In the genomic region with DNA sequence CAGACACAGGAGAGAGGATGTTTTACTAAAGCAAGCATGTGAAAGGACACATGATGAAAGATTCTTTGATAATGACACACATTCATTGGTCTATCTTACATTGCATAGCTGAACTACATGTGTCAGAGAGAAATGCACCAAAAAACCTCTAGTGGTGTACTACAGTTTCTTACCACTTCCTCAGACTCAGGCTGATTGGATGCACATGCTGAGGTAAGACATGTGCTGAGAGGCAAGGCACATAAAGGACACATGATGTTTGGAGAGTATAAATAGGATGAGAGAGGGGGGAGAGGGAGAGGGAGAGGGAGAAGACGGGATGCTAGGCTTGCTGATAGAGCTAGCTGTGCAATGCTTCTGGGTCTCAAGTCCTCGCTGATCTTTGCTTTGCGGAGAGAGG, we compare ENCODE assay signal across 21 mouse cellular contexts.
A peak's percentile ranks its signal among the peaks of the same experiment; 100 is the strongest.
DNase-seq lines count a peak whose midpoint lies in the region; ATAC-seq and TF ChIP-seq lines count a peak whose summit lies in the region.
"Had no signal": no experiment of that assay in that cellular context is flagged by ENCODE, and none has a peak within 500 bp of the region (broad histone marks: within the 10 kb centered on the region; RNA-seq: fewer than 3 reads in every experiment).

No protein-coding gene starts in this region.

- DNase-seq in CD4-positive, CD25-positive, alpha-beta regulatory T cell, adult 2 months (ENCODE audit: low read depth, low spot score): peak; percentile 8
- peak; percentile 13 for DNase-seq in lung, embryonic 14.5 days
- DNase-seq in lung, postnatal 14 days: no peak
- peak; percentile 17 for DNase-seq in CH12.LX (ENCODE audit: extremely low read depth)
- no peak for DNase-seq in gastrocnemius, postnatal 25 days
- no peak for DNase-seq in left cerebral cortex, adult 8-10 months (ENCODE audit: low spot score in 2 of 2)
- DNase-seq: adrenal gland, adult 2 months; cerebellum, adult 9-10 months; gastrocnemius, postnatal 10 days; heart, adult 18-20 months; heart, postnatal 36 days; kidney, adult 11 months; lung, adult 18-20 months; right cerebral cortex, adult 18-20 months; thymus, postnatal 14 days had no signal

- no peaks in the 10 kb centered on the region for H3K9me3 ChIP-seq in lung, embryonic 14.5 days (ENCODE audit: low read depth, low read length)
- H3K9me3 ChIP-seq in CH12.LX (replicated peaks; ENCODE audit: low read length): peaks cover under 1% of the 10 kb centered on the region
- H3K9me3 ChIP-seq: embryonic facial prominence, embryonic 15.5 days; hindbrain, embryonic 15.5 days had no signal

- no peak for TF ChIP-seq POLR2A in CH12.LX (IDR thresholded peaks at IDR 0.05; ENCODE audit: low read depth, low read length)

- in situ Hi-C loops in CH12.LX (cut with MboI; ENCODE audit: low pct_ligation_motif_present, low pct_unique_long_range_greater_than_20kb, low sequenced_read_pairs): no loop called here

- 76% methylated on average over 3 of the region's 3 CpGs for WGBS in lung, embryonic 14.5 days

- TF ChIP-seq RAD21 in CH12.LX (IDR thresholded peaks at IDR 0.05; ENCODE audit: low read depth, low read length): no peak

- no peaks in the 10 kb centered on the region for H3K27me3 ChIP-seq in lung, embryonic 14.5 days (ENCODE audit: insufficient read depth, low read length)
- H3K27me3 ChIP-seq in CH12.LX (replicated peaks): no peaks in the 10 kb centered on the region
- H3K27me3 ChIP-seq: embryonic facial prominence, embryonic 15.5 days; hindbrain, embryonic 15.5 days had no signal

- no peak overlapping the region for H3K9ac ChIP-seq in lung, embryonic 14.5 days
- no peak overlapping the region for H3K9ac ChIP-seq in CH12.LX (ENCODE audit: insufficient read depth, low read depth)
- H3K9ac ChIP-seq: embryonic facial prominence, embryonic 15.5 days; hindbrain, embryonic 15.5 days had no signal

- no peak for TF ChIP-seq CTCF in lung, embryonic 14.5 days (IDR thresholded peaks at IDR 0.05; ENCODE audit: low read depth)
- no peak for TF ChIP-seq CTCF in CH12.LX (conservative IDR thresholded peaks at IDR 0.05 in 1 of 2, IDR thresholded peaks at IDR 0.05 in 1 of 2; ENCODE audit: low read depth in 2 of 2, low read length in 2 of 2)

- H3K4me1 ChIP-seq in lung, embryonic 14.5 days (ENCODE audit: insufficient read depth): no peaks in the 10 kb centered on the region
- peaks cover 0 to 32% of the 10 kb centered on the region in 2 experiments; a peak in 2 of 4 replicates for H3K4me1 ChIP-seq in CH12.LX (ENCODE audit: control insufficient read depth in 1 of 2, insufficient read depth in 2 of 2)
- H3K4me1 ChIP-seq: embryonic facial prominence, embryonic 15.5 days; hindbrain, embryonic 15.5 days had no signal

- H3K79me2 ChIP-seq in CH12.LX (replicated peaks; ENCODE audit: control insufficient read depth, extremely low read depth, insufficient read depth, poor library complexity, severe bottlenecking): no peaks in the 10 kb centered on the region

- no peak overlapping the region for H3K27ac ChIP-seq in lung, embryonic 14.5 days (ENCODE audit: low read depth)
- H3K27ac ChIP-seq in CH12.LX (ENCODE audit: insufficient read depth, low read depth): no peak overlapping the region
- H3K27ac ChIP-seq: embryonic facial prominence, embryonic 15.5 days; hindbrain, embryonic 15.5 days; macrophage had no signal

- dilution Hi-C loops in CH12.LX (cut with MboI; ENCODE audit: extremely low pct_ligation_motif_present, extremely low pct_unique_long_range_greater_than_20kb, low sequenced_read_pairs): no loop called here

- no peak for ATAC-seq in CD4-positive, CD25-positive, alpha-beta regulatory T cell, adult 4 months
- ATAC-seq in lung, embryonic 14.5 days (ENCODE audit: insufficient read depth): no peak
- peak; percentile 56; the same call in 1 of the 2 replicates for ATAC-seq in megakaryocyte progenitor cell, adult 5-6 weeks (replicated peaks; ENCODE audit: poor library complexity)
- ATAC-seq: midbrain, embryonic 16.5 days had no signal

- H3K4me2 ChIP-seq in lung, embryonic 14.5 days: no peak overlapping the region
- H3K4me2 ChIP-seq in CH12.LX (ENCODE audit: insufficient read depth, low read depth, poor library complexity, severe bottlenecking): no peak overlapping the region
- H3K4me2 ChIP-seq: embryonic facial prominence, embryonic 15.5 days; hindbrain, embryonic 15.5 days had no signal

- no peak overlapping the region for H3K4me3 ChIP-seq in lung, embryonic 14.5 days (ENCODE audit: low read depth, low read length)
- H3K4me3 ChIP-seq in CH12.LX (replicated peaks in 1 of 3; ENCODE audit: low read depth in 2 of 3, low read length in 2 of 3, poor library complexity in 1 of 3): no peak overlapping the region
- H3K4me3 ChIP-seq: embryonic facial prominence, embryonic 15.5 days; hindbrain, embryonic 15.5 days had no signal

- no peak for TF ChIP-seq EP300 in CH12.LX (IDR thresholded peaks at IDR 0.05; ENCODE audit: low read length)

- no peaks in the 10 kb centered on the region for H3K36me3 ChIP-seq in lung, embryonic 14.5 days (ENCODE audit: insufficient read depth)
- H3K36me3 ChIP-seq in CH12.LX (replicated peaks in 1 of 2; ENCODE audit: control insufficient read depth in 1 of 2, insufficient read depth in 1 of 2, low read length in 1 of 2): no peaks in the 10 kb centered on the region
- H3K36me3 ChIP-seq: embryonic facial prominence, embryonic 15.5 days; hindbrain, embryonic 15.5 days had no signal

TF ChIP-seq in CH12.LX, 34 proteins besides CTCF, POLR2A, EP300 and RAD21:
- TF ChIP-seq UBTF (IDR thresholded peaks at IDR 0.05; ENCODE audit: low read depth, low read length) (no peak), MYC (IDR thresholded peaks at IDR 0.05; ENCODE audit: low read depth, low read length) (no peak), TCF12 (IDR thresholded peaks at IDR 0.05; ENCODE audit: low read depth, low read length) (no peak), USF1 (IDR thresholded peaks at IDR 0.05; ENCODE audit: low read depth, low read length) (no peak), ZNF384 (IDR thresholded peaks at IDR 0.05; ENCODE audit: low read depth, low read length) (no peak), MAZ (IDR thresholded peaks at IDR 0.05; ENCODE audit: low read depth, low read length) (no peak), MAFK (IDR thresholded peaks at IDR 0.05; ENCODE audit: insufficient replicate concordance, low read length) (no peak), CHD2 (IDR thresholded peaks at IDR 0.05; ENCODE audit: low read length) (no peak), ZKSCAN1 (IDR thresholded peaks at IDR 0.05; ENCODE audit: borderline replicate concordance, low read depth, low read length) (no peak), TBP (conservative IDR thresholded peaks at IDR 0.05; ENCODE audit: low read depth, low read length) (no peak), NRF1 (IDR thresholded peaks at IDR 0.05; ENCODE audit: low read depth, low read length) (no peak), CHD1 (IDR thresholded peaks at IDR 0.05; ENCODE audit: low read depth, low read length) (no peak), JUN (IDR thresholded peaks at IDR 0.05; ENCODE audit: insufficient read depth, low read depth, low read length) (no peak)
TF ChIP-seq in CH12.LX: peak in this region for 0.

Comparison
In these comparisons a context has a peak if more than half of its experiments do, and no peak if none do; other contexts are left out.
1. DNase-seq: peak in CD4-positive, CD25-positive, alpha-beta regulatory T cell, adult 2 months (single experiment), lung, embryonic 14.5 days (single experiment) and CH12.LX (single experiment); none in lung, postnatal 14 days (single experiment), gastrocnemius, postnatal 25 days (single experiment) and left cerebral cortex, adult 8-10 months (0 of 2).